Mouse (Mus musculus) liver, embryonic 13.5 days (tissue): ENCODE measurements around the gene Atxn1. TPM values are rescaled to one million over a fixed set of nuclear protein-coding genes. Genes with fewer than 3 reads are reported as not detected.

Experiments
- ATAC-seq: fragments of 200-750 bp; cut with Nextera tagmentation; 2 replicates; pipeline ENCODE4 v1.8.0; 2017; ENCODE audit warnings: low read depth, mild to moderate bottlenecking, moderate number of reproducible peaks, moderate library complexity
- DNase-seq: peaks from one replicate; pipeline ENCODE4 v3.0.0; 2022
- H3K27ac ChIP-seq: fragments of 300-500 bp; sonication (generic); 2 replicates; pipeline ENCODE4 v1.5.1; 2015; ENCODE audit warnings: moderate library complexity, mild to moderate bottlenecking, inconsistent platforms
- H3K27me3 ChIP-seq: fragments of 300-500 bp; sonication (generic); 2 replicates; pipeline ENCODE4 v1.6.1; 2015; ENCODE audit warnings: mild to moderate bottlenecking, inconsistent platforms
- H3K36me3 ChIP-seq: fragments of 300-500 bp; sonication (generic); 2 replicates; pipeline ENCODE4 v1.6.1; 2015; ENCODE audit warnings: mild to moderate bottlenecking, inconsistent platforms
- H3K4me1 ChIP-seq: fragments of 300-500 bp; sonication (generic); replicated peaks from 2 replicates; pipeline ENCODE4 v1.6.1; 2015; ENCODE audit warnings: inconsistent platforms
- H3K4me2 ChIP-seq: fragments of 300-500 bp; sonication (generic); 2 replicates; pipeline ENCODE4 v1.6.1; 2015; ENCODE audit warnings: inconsistent platforms, mild to moderate bottlenecking, moderate library complexity
- H3K4me3 ChIP-seq: fragments of 300-500 bp; sonication (generic); replicated peaks from 2 replicates; pipeline ENCODE4 v1.5.1; 2015; ENCODE audit warnings: mild to moderate bottlenecking, inconsistent platforms
- H3K9ac ChIP-seq: fragments of 300-500 bp; sonication (generic); 2 replicates; pipeline ENCODE4 v1.6.1; 2015; ENCODE audit warnings: mild to moderate bottlenecking, inconsistent platforms
- H3K9me3 ChIP-seq: fragments of 300-500 bp; sonication (generic); replicated peaks from 2 replicates; pipeline ENCODE4 v1.6.1; 2016; ENCODE audit warnings: inconsistent platforms
- WGBS: fragments of 180-500 bp; shearing (Covaris S2); methylation state at CpG from one replicate; pipeline ENCODE4 v1.1.7; 2015; ENCODE audit not compliant: insufficient replicate concordance; 5-methylcytosine and 5-hydroxymethylcytosine counted together
- polyA plus RNA-seq: library from polyadenylated mRNA; unstranded; fragments of >200 nt; fragmentation: Nextera tagmentation; extraction: Ambion mirVana; gene quantifications from 2 replicates; pipeline ENCODE4 v1.2.1, GENCODE M21; 2015

Atxn1 gene
- polyA plus RNA-seq, 1 experiment from 2014 or later = 1.5 TPM

- Histone ChIP-seq H3K4me2 (no peak overlapping the region), H3K9ac (no peak overlapping the region), H3K4me1 (no peaks in the 10 kb centered on the region), H3K9me3 (no peaks in the 10 kb centered on the region), H3K36me3 (0 out of 2 replicates have a peak, but pooled peaks cover 5% of the 10 kb centered on the region), H3K4me3 (no peak overlapping the region), H3K27me3 (no peaks in the 10 kb centered on the region), H3K27ac (no peak overlapping the region)
- 84% methylated on average over 15 of the region's 15 CpGs for WGBS
- ATAC-seq = no peak
- DNase-seq = no peak
These were observed 128.3 kb downstream of the Atxn1 start for GRCm38 (mm10) chr13:45836377-45837054.

DNA sequence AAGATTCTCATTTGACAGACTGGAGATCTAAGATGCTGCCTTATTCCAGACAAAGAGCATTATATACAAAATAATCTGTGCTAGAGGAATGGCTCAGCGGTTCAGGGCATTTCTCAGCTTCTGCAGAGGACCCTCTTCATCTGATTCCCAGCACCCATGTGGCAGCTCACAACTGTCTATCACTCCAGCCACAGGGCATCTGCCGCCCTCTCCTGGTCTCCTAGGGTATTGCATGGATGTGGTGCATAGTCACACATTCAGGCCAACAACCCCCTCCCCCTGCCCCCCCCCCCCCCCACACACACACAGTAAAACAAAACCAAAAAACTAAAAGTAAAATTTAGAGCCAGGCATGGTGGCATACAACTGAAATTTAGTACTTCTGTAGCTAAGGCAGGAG, 130.5 kb downstream of the Atxn1 start:
- H3K4me2 ChIP-seq = no peak overlapping the region
- H3K9me3 ChIP-seq = no peaks in the 10 kb centered on the region
- 0 out of 2 replicates have a peak, but pooled peaks cover 5% of the 10 kb centered on the region for H3K36me3 ChIP-seq
- 81% methylated on average over 2 of the region's 2 CpGs for WGBS
- no peak overlapping the region for H3K9ac ChIP-seq
- no peaks in the 10 kb centered on the region for H3K27me3 ChIP-seq
- no peak for ATAC-seq
- no peak overlapping the region for H3K27ac ChIP-seq
- no peak overlapping the region for H3K4me3 ChIP-seq
- DNase-seq = no peak
- H3K4me1 ChIP-seq = 0 out of 2 replicates have a peak, but pooled peaks cover 4% of the 10 kb centered on the region

GRCm38 (mm10) chr13:45832695-45833350, 132.0 kb downstream of the Atxn1 start:
- Histone ChIP-seq H3K9me3 (no peaks in the 10 kb centered on the region), H3K4me3 (no peak overlapping the region)
- no peak for ATAC-seq

GRCm38 (mm10) chr13:45829341-45829936, 135.4 kb downstream of the Atxn1 start:
- ATAC-seq = no peak

More at GRCm38 (mm10) chr13:45832695-45833350, 132.0 kb downstream of the Atxn1 start:
- 0 out of 2 replicates have a peak, but pooled peaks cover 5% of the 10 kb centered on the region for H3K36me3 ChIP-seq
- 0 out of 2 replicates have a peak, but pooled peaks cover 5% of the 10 kb centered on the region for H3K4me1 ChIP-seq
- WGBS = 72% methylated on average over 11 of the region's 11 CpGs
- no peak for DNase-seq
- H3K27ac ChIP-seq = no peak overlapping the region
- no peaks in the 10 kb centered on the region for H3K27me3 ChIP-seq
- H3K9ac ChIP-seq = no peak overlapping the region
- no peak overlapping the region for H3K4me2 ChIP-seq

DNA sequence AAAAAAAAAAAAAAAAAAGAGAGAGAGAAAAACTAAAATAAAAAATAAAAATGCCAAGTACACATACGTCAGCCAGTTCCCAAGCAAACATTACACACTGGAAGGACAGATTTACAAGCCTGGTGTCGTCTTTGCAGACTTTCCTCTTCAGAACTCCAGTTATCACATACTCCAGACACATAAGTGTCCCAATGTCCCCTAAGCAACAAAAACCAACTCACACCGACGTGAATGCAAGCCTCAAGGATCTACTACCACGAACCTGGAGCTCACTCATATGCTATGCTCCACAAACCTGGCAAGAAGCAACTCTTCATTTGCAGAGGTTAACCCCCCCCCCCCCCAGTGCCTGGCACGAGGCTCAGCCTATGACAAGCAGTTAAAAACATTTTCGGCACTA, 136.8 kb downstream of the Atxn1 start:
- DNase-seq (no peak), ATAC-seq (no peak)
- H3K4me2 ChIP-seq = no peak overlapping the region
- H3K36me3 ChIP-seq = no peaks in the 10 kb centered on the region
- H3K9me3 ChIP-seq = no peaks in the 10 kb centered on the region
- H3K4me3 ChIP-seq = no peak overlapping the region
- H3K27ac ChIP-seq = no peak overlapping the region
- 68% methylated on average over 7 of the region's 7 CpGs for WGBS
- no peaks in the 10 kb centered on the region for H3K27me3 ChIP-seq
- 0 out of 2 replicates have a peak, but pooled peaks cover 5% of the 10 kb centered on the region for H3K4me1 ChIP-seq
- H3K9ac ChIP-seq = no peak overlapping the region

More at GRCm38 (mm10) chr13:45829341-45829936, 135.4 kb downstream of the Atxn1 start:
- no peak overlapping the region for H3K4me2 ChIP-seq
- H3K9ac ChIP-seq = no peak overlapping the region
- H3K4me1 ChIP-seq = 0 out of 2 replicates have a peak, but pooled peaks cover 5% of the 10 kb centered on the region
- no peak overlapping the region for H3K27ac ChIP-seq
- no peaks in the 10 kb centered on the region for H3K36me3 ChIP-seq
- no peak overlapping the region for H3K4me3 ChIP-seq
- no peaks in the 10 kb centered on the region for H3K27me3 ChIP-seq
- 73% methylated on average over 8 of the region's 8 CpGs for WGBS
- DNase-seq = no peak
- H3K9me3 ChIP-seq = no peaks in the 10 kb centered on the region

- H3K27me3 ChIP-seq = no peaks in the 10 kb centered on the region
- DNase-seq = no peak
- ATAC-seq = no peak
- H3K4me3 ChIP-seq = no peak overlapping the region
- WGBS = 64% methylated on average over 4 of the region's 4 CpGs
- no peaks in the 10 kb centered on the region for H3K9me3 ChIP-seq
- H3K36me3 ChIP-seq = no peaks in the 10 kb centered on the region
- no peak overlapping the region for H3K4me2 ChIP-seq
- H3K27ac ChIP-seq = no peak overlapping the region
- H3K4me1 ChIP-seq = 0 out of 2 replicates have a peak, but pooled peaks cover 5% of the 10 kb centered on the region
- H3K9ac ChIP-seq = no peak overlapping the region
These were observed 137.2 kb downstream of the Atxn1 start for GRCm38 (mm10) chr13:45827619-45828018.

DNA sequence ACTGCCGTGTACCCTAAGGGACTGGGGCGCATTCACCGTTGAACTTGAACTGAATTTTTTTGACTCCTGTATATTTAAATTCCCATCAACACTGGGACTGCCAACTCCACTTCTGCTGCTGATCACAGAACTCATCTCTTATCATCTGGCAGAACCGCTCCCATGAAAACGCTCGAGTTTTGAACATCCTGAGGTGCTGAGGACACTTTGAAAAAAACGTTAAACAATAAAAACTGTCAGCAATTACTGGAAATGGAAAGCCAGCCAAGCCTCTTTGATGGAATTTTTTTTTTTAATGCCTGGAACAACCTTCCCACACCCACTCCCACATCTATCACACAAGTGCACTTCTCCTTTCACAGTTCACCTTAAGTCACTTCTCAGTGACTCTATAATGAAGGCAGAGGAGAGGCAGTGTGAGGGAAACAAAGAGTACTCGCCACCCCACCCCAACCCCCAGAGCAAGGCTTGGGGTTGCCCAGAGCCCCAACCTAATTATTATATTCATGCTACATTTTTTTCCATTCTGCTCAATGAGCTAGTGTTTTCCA, 137.7 kb downstream of the Atxn1 start:
- no peak overlapping the region for H3K27ac ChIP-seq
- no peak overlapping the region for H3K9ac ChIP-seq
- H3K9me3 ChIP-seq = no peaks in the 10 kb centered on the region
- H3K4me3 ChIP-seq = no peak overlapping the region
- WGBS = 78% methylated on average over 8 of the region's 8 CpGs
- H3K36me3 ChIP-seq = 0 out of 2 replicates have a peak, but pooled peaks cover under 1% of the 10 kb centered on the region
- 0 out of 2 replicates have a peak, but pooled peaks cover 5% of the 10 kb centered on the region for H3K4me1 ChIP-seq
- no peak for ATAC-seq
- H3K27me3 ChIP-seq = no peaks in the 10 kb centered on the region
- DNase-seq = no peak
- H3K4me2 ChIP-seq = no peak overlapping the region

DNA sequence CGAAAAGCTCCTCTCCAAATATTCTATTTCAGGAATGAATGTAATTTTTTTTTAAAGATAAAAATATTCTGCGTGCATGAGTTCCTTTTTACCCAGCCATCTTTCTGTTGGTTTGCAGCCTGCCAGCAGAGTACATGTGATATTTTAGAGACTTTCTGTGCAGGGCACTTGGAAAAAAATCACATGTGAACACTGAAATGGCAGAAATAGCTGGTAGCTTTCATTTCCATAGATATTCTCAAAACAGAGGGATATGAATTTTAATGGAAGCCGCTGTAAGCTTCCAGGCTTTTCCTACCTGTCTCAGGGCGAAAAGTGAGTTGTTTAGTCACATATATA, 142.3 kb downstream of the Atxn1 start:
- Histone ChIP-seq H3K36me3 (0 out of 2 replicates have a peak, but pooled peaks cover 7% of the 10 kb centered on the region), H3K27ac (no peak overlapping the region), H3K4me2 (no peak overlapping the region), H3K4me1 (no peaks in the 10 kb centered on the region), H3K9me3 (no peaks in the 10 kb centered on the region), H3K4me3 (no peak overlapping the region), H3K27me3 (no peaks in the 10 kb centered on the region), H3K9ac (no peak overlapping the region)
- no peak for ATAC-seq
- WGBS = 74% methylated on average over 4 of the region's 4 CpGs
- no peak for DNase-seq

DNA sequence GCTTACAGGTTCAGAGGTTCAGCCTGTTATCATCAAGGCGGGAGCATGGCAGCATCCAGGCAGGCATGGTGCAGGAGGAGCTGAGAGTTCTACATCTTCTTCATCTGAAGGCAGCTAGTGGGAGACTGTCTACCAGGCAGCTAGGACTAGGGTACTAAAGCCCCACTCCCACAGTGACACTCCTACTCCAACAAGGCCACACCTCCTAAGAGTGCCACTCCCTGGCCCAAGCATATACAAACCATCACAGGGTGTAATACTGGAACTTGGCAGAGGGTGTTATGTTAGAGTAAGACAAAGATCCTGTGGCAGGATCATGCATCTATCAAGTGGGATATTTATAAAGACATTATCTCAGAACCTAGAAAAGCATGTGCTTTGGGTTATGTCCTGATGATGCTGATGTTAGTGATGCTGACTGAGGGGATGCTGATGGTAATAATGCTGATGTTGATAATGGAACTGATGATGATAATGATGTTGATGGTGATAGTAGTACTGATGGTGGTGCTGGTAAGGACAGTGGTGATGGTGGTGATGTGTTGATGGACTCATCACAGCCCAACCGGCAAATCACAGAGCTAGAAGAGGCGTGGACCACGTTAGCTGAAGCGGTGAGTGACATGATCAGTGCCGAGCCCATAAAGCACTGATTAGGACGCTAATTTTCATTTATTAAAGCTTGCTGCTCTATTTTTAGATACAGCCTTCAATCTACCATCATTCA, 142.9 kb downstream of the Atxn1 start:
- H3K4me2 ChIP-seq = no peak overlapping the region
- 83% methylated on average over 7 of the region's 7 CpGs for WGBS
- ATAC-seq (no peak), DNase-seq (no peak)
- H3K36me3 ChIP-seq = 0 out of 2 replicates have a peak, but pooled peaks cover 7% of the 10 kb centered on the region
- H3K27ac ChIP-seq = no peak overlapping the region
- H3K9me3 ChIP-seq = no peaks in the 10 kb centered on the region
- no peak overlapping the region for H3K9ac ChIP-seq
- no peaks in the 10 kb centered on the region for H3K4me1 ChIP-seq
- no peak overlapping the region for H3K4me3 ChIP-seq
- no peaks in the 10 kb centered on the region for H3K27me3 ChIP-seq

DNA sequence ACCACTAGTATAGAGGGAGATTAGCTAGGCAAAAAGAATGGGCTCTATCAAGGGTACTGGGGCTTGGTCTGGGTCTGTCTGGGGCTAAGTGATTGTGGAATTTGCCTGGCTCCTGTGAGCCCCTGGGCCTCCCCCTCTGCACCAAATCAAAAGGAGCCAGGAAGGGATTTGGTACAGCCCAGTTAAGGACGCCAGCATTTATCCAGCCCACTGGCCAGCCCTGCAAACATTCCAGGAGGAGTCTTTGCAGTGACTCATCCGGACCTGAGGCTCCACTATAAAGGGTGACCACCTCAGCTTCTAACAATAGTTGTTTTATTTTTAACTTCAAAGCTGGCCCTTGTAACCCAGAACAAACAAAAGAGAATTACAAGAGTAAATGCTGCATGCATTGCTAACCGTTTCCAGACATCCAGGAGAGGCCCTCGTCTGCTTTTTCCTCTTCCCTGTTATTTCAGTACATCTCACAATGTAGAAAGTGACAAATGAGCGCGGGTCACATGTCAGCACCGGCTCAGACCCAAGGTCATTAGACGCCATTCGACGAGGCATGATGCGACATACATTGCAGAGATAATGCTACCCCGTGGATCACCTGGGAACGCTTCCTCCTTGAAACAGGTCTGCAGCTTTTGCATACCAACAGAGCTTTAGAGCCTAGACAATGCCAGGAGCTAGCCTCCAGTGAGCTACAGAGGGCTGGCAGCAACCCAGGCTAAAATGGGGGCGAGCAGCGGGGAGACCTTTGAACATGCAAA, 144.2 kb downstream of the Atxn1 start:
- ATAC-seq = no peak
- no peaks in the 10 kb centered on the region for H3K9me3 ChIP-seq
- H3K4me2 ChIP-seq = no peak overlapping the region
- WGBS = 68% methylated on average over 15 of the region's 15 CpGs
- no peaks in the 10 kb centered on the region for H3K27me3 ChIP-seq
- H3K36me3 ChIP-seq = 0 out of 2 replicates have a peak, but pooled peaks cover 7% of the 10 kb centered on the region
- no peaks in the 10 kb centered on the region for H3K4me1 ChIP-seq
- no peak for DNase-seq
- H3K9ac ChIP-seq = no peak overlapping the region
- no peak overlapping the region for H3K4me3 ChIP-seq
- H3K27ac ChIP-seq = no peak overlapping the region
